Mouse (Mus musculus): ENCODE data around the gene Gm10277.

Gm10277 gene

DNA sequence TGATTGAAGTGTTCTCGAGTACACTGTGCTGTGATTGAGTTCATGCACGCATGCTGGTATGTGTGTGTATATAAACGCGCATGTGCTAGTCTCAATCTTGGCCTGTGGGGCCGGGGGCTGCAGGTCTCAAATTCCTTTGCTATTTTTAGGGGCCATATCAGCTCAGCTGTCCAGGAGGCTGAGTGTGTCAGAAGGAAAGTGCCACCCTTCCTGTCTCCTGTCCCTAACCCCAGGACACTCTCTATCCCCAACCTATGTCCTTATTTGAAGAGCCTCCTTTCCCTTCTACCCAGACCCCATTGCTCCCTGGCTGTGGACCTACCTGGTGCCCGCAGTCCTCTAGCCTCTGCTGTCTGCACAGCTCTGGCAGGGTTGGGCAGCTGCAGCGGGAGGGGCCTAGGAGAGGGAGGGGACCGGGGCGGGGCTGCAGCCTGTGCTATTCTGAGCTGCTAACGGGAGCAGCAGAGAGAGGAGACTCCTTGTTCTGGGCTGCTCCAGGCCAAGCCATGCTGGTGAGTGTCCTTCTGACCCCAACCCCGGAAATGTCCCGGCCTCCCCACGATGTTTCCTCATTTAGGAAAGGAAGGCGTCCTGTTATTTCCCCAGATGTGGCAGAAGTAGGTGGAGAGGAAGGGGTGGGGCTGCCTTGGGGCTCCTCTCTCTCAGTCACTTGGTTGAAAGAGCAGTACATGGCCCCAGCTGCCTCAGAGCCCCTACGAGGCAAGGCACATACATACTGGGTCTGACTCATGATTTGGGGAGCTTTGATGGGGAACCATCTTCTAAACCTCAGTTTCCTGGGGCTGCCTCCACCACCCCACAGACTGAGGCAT is 13.5 kb upstream of the Gm10277 start:
- peak; percentile 83 to 90 for DNase-seq (ENCODE audit: inconsistent age in 2 of 2, low spot score in 1 of 2)

DNA sequence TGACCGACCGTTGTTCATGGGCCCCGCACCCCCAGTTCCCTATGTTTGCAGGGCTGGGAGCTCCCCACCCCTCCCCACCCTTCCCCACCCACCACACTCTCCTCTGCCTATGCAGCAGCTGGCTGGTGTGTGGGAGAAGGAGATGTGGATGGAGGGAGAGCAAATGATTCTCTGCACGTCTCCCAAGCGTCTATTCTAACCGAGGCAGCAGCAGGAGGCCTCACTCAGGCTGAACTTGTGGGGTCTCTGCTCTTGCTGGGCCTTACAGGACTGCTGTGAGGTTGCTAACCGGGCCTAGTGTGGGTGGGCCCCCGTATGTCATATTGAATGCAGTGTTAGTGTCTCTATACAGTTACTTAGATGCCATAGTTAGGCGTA is 12.9 kb upstream of the Gm10277 start:
- DNase-seq (ENCODE audit: inconsistent age in 2 of 2, low spot score in 1 of 2): no peak

DNA sequence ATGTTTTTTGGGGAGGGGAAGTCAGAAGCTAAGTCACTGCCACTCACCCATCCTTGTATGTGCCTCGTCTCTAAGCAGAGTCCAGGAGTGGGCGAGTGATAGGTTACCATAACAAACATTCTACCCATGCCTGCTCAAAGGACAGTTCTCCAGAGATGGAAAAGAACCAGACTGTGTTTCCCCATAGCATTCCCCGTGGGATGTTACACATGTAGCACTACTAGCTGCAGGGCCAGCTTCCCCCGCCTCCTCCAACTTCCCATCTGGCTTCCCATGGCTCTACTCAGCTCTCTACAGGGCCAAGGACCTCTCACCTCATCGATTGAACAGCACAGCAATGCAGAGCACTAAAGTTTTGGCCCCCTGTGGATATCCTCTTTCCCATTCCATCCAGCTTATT is 7.7 kb upstream of the Gm10277 start:
- DNase-seq (ENCODE audit: inconsistent age in 2 of 2, low spot score in 1 of 2): no peak

DNA sequence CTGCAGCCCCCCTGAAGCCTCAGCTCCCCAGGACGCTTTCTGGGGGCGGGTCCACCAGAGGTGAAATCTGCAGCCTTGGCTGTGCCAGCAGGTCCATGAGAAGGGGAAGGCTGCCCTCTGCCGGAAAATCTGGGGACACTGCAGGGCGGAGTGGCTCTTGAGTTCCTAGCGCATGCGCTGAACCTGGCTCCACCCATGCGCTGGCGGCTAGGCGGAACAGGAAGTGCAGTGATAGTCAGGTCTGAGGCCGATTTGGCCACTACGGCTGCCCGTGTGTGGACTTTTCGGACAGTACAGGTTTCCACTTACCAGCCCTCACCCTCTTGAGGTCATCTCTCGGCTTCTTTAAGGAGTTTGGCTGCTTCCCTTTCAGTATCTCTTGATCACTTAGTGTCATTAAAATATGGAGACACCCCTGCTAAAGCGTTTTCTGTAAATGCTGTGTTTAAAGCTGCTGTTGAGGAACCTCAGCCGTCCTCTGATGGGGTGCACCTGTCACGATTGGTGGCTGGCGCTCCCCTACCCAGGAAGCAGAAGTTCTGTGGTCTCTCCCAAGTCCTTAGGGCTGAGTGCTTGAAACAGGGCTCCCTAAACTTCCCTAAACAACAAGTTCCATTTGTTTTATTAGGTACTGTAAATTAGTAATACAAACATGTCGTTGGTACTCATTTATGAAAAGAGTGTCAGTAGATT is 5.8 kb upstream of the Gm10277 start:
- peak; percentile 97 to 99 for DNase-seq (ENCODE audit: inconsistent age in 2 of 2, low spot score in 1 of 2)

DNA sequence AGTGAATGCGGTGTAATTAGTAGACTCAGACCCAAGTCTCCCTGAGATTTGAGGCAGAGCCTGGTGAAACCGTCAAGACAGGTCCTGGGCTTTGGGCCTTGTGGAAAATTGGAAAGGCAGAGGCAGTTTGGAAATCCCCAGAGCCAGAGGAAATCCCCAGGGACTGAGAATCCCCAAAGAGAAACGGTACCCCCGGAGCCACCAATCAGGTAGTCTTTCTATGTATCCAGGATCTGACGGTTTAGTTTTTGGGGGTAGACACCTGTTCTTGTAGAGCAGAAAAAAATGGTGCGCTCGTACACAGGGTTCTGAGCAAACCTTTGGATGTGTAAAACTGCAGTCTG is 5.0 kb upstream of the Gm10277 start:
- no peak for DNase-seq (ENCODE audit: inconsistent age in 2 of 2, low spot score in 1 of 2)

DNA sequence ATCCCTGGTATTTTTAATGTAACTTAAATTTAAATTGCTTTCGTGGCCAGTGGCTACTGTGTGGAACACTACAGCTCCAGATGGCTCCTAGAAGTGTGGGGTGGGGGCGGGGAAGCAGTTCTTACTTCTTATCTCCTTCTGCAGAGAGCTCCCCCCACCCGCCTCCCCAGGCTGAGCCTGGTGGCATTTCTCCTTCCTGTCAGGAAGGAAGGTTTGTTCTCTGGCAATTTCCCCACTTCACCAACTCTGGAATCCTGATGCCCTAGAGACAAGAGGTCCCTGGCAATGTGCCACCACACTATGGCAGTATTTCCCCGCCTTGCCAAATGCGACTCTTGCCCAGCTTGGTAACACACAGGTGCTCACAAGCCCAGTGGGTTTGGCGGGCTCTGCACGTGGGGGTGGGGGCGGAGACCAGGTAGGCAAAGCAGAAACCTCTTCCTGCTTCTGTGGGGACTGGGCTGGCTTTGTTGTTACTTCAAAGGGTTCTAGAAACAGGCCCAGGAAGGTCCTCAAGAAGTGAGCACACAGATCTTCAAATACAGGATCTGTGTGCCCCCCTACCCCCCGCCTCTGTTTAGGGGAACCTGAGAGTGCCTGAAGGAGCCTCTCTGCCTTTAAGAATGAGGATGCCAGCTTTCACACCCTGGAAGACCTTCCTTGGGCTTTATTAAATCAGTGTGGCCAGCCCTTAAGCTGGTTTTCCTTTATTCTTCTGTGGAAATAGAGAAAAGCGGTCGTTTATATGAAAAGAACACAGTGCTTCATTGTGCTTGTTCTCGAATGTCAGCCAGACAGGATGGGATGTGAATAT is 4.4 kb upstream of the Gm10277 start:
- peak; percentile 79 to 89 for DNase-seq (ENCODE audit: inconsistent age in 2 of 2, low spot score in 1 of 2)

DNA sequence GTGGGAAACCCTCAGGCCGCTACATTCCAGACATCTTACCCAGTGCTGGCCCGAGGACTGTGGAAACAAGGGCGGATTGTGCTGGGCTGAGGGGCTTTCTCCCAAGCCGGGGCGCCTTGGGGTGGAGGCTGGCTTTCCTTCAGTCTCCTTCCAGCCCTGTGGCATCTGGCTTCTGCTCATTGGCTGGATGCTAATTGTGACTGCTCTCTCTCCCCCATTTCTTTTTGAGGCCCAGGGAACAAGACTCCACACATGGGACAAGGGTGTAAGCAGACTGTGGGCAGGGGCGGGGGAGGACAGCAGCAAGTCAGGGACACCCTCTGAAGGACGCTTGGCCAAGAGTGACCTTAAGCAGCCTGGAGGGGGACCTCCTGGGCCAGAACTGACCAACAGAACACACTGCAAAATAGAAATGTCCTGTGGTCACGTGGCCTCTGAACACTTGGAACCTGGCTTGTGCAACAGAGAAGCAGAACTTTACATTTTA is 3.7 kb upstream of the Gm10277 start:
- DNase-seq (ENCODE audit: inconsistent age in 2 of 2, low spot score in 1 of 2): peak; percentile 78 to 88

GRCm38 (mm10) chr11:77790286-77790685 is 2.7 kb upstream of the Gm10277 start:
- DNase-seq (ENCODE audit: inconsistent age in 2 of 2, low spot score in 1 of 2): peak; percentile 55 to 70

GRCm38 (mm10) chr11:77789512-77789911 is 2.0 kb upstream of the Gm10277 start:
- peak; percentile 63 to 74 for DNase-seq (ENCODE audit: inconsistent age in 2 of 2, low spot score in 1 of 2)

GRCm38 (mm10) chr11:77785768-77786561 is 1.6 kb downstream of the Gm10277 start:
- peak; percentile 84 for DNase-seq (ENCODE audit: inconsistent age in 2 of 2, low spot score in 1 of 2)

- no peak for DNase-seq (ENCODE audit: inconsistent age in 2 of 2, low spot score in 1 of 2)
Measured at GRCm38 (mm10) chr11:77785396-77785767, 2.2 kb downstream of the Gm10277 start.

GRCm38 (mm10) chr11:77784894-77785293 is 2.7 kb downstream of the Gm10277 start:
- DNase-seq (ENCODE audit: inconsistent age in 2 of 2, low spot score in 1 of 2): no peak

GRCm38 (mm10) chr11:77783747-77784646 is 3.5 kb downstream of the Gm10277 start:
- DNase-seq (ENCODE audit: inconsistent age in 2 of 2, low spot score in 1 of 2): peak; percentile 53 to 69

- DNase-seq (ENCODE audit: inconsistent age in 2 of 2, low spot score in 1 of 2): peak in 1 of 2 experiments; percentile 60
Measured at GRCm38 (mm10) chr11:77783211-77783746, 4.3 kb downstream of the Gm10277 start.

- no peak for DNase-seq (ENCODE audit: inconsistent age in 2 of 2, low spot score in 1 of 2)
Measured at GRCm38 (mm10) chr11:77782104-77782815, 5.3 kb downstream of the Gm10277 start.

- peak; percentile 68 to 72 for DNase-seq (ENCODE audit: inconsistent age in 2 of 2, low spot score in 1 of 2)
Measured at GRCm38 (mm10) chr11:77781088-77781487, 6.5 kb downstream of the Gm10277 start.

DNA sequence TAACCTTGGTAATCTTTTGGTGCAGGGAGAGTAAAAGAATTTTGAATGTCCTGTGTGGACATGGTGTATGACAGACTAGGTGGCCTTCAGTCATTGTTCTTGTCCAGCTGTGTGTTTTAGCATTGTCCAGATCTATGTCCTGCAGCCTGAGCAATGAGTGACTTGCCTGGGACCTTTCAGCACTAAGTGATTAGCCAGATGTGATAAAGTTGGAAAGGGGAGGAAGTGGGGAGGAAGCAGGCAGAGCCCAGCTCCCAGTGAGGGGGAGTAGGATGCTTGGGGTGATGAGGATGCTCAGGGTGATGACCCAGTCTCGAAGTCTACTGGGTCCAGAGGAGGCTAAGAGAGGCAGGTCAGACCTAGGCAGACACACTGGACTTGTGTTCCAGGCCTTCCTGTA is 8.3 kb downstream of the Gm10277 start:
- DNase-seq (ENCODE audit: inconsistent age in 2 of 2, low spot score in 1 of 2): peak in 1 of 2 experiments; percentile 26

DNA sequence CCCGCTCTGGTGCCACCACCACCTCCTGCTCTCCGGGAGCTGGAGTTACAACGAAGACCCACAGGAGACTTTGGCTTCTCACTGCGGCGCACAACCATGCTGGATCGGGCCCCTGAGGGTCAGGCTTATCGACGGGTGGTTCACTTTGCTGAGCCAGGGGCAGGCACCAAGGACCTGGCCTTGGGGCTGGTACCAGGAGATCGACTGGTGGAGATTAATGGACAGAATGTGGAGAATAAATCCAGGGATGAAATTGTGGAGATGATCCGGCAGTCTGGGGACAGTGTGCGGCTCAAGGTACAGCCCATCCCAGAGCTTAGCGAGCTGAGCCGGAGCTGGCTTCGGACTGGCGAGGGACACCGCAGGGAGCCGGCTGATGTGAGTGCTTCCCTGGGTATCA is 9.6 kb downstream of the Gm10277 start:
- DNase-seq (ENCODE audit: inconsistent age in 2 of 2, low spot score in 1 of 2): peak; percentile 63 to 67

DNA sequence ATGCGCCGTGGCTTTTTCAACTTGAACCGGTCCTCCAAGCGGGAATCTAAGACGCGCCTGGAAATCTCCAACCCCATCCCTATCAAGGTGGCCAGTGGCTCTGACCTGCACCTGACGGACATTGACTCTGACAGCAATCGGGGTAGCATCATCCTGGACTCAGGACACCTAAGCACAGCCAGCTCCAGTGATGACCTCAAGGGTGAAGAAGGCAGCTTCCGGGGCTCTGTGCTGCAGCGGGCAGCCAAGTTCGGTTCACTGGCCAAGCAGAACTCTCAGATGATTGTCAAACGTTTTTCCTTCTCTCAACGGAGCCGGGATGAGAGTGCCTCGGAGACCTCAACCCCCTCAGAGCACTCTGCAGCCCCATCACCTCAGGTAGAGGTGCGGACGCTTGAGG is 10.1 kb downstream of the Gm10277 start:
- no peak for DNase-seq (ENCODE audit: inconsistent age in 2 of 2, low spot score in 1 of 2)

Measured in adrenal gland, adult (tissue).